Mouse (Mus musculus) c-Kit-positive CD71-negative TER-119-negative erythroid progenitor cells, embryonic 14.5 days (primary cell): ENCODE data around the gene Cpne6.

Experiments
- DNase-seq: peaks from one replicate; pipeline ENCODE4 v3.0.0-alpha.2; 2013; ENCODE audit warnings: low read depth

The Cpne6 gene

GRCm38 (mm10) chr14:55554635-55555034, 44.4 kb downstream of the Cpne6 start:
- no peak for DNase-seq

GRCm38 (mm10) chr14:55555788-55556187, 45.5 kb downstream of the Cpne6 start:
- DNase-seq, result no peak

DNA sequence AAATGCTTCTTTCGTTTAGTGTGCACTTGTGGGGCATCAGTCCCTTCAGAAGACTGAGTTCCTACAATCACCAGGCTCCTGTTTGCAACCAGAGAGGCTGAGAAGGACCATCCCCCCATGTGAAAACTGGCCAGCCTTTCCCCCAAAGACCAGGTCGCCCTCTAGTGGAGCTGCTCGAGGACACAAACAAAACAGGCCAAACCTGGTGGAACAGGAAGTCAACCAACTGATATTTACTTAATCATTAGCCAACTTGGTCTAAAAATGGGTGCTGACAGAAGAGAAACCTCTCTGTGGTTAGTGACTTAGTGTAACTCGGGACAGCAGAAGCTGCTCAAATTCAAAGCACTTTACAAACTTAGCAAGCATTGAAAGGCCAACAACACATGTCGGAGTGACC, 46.8 kb downstream of the Cpne6 start:
- DNase-seq, result peak; percentile 81

DNA sequence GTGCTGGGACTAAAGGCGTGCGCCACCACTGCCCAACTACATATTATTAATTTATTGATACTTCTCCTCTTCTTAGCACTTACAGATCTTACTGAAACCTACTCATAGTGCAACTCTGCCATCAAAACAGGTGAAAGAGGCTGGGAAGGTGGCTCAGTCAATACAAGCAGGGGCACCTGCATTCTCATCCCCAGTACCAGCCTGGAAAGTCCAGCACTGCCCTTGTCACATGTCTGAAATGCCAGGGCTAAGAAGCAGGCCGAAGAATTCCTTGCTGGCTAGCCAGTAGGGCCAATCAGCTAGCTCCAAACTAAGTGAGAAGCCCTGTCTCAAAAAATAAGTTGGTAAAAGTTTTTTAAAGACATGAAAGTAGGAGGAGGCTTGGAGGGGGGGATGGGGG, 47.3 kb downstream of the Cpne6 start:
- DNase-seq, result no peak

DNA sequence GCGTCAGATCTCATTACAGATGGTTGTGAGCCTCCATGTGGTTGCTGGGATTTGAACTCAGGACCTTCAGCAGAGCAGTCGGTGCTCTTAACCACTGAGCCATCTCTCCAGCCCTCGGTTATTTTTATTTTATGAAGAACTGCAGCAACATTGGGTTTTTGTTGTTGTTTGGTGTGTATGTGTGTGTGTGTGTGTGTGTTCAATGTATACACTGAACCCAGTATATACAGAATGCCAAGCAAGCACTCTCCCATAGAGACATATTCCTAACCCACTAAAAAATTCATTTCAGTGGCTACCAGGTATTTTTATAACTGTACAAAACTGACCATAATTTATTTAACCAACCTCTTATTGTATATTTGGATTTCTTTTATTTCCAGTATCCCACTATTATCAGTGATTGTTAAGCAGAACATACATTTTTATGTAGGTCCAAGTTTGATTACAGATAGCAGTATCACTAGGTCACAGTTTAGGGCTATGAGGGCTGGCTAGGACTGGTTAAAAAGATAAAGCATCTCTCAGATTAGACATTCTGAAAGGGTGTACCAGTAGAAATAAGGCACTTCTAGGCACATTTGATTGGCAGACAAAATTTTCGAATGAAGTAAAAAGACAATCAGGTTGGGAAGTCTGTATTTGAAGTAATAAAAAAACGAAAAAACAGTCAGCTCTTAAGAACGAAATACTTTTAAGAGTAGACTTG, 48.6 kb downstream of the Cpne6 start:
- no peak for DNase-seq

DNA sequence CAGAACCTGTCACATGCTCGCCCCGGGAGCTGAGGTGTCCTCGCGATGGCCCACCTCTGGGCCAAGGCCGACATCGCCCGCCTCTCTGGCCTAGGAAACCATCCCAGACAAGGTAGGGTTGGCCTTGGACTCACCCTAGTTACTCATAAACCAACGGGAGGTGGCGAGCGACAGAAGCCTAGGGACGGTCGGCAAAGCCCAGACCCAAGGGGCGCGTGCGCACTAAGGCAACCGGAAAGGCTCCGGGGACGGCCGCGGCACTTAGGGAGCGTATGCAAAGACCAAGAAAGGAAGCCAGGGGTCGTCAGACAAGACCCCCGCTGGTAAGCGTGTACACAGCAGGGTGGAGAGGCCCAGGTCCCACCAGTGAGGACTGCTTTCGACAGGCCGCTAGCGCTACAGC, 49.6 kb downstream of the Cpne6 start, which contains the start of gene Dcaf11:
Gene Dcaf11 (plus strand): TSS at position 208 of the 403 bp plus-strand sequence.
- DNase-seq, result peak; percentile 86

DNA sequence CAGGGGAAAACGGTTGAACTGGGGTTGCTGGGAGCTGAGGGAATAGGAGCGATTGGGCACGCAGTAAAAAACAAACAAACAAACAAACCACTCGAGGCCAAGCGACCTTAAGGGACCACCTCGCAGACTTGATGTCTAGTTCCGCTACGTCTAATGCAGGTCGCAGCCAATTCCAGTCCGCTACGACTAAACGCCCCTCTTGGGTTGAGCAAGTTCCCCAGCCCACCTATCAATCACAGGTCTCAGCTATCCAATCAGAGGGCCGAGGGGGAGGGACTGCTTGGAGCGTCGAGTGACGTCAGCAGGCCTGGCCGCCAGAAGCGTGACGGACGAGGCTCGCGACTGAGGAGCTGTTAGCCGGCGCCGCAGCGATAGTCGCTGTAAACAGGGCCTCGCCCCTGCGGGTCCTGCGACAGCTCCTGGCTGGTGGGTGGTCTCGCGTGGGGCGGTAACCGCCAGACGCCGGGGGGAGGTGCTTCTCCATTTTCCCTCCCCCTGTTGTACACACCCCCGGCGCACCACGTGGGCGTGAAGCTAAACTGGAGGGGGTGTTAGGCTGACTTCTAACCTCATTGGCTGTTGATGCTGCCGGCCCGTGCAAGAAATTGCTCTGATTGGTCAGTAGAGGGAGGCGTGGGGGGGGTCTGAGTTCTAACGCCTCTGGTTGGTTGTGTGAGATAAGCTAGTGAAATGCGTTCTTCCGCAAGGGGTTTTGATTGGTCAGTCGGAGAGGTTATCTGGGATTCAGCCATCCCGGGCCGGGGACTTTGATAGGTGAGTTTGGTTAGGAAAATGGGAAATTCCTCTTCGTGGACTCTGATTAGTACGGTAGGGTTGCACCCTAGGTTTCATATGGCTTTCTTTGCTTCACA, 50.2 kb downstream of the Cpne6 start, which contains the start of gene A730061H03Rik:
Gene A730061H03Rik (minus strand): TSS at position 205 of the 872 bp plus-strand sequence.
- peak; percentile 99 for DNase-seq

GRCm38 (mm10) chr14:55561860-55562259, 51.6 kb downstream of the Cpne6 start:
- no peak for DNase-seq

DNA sequence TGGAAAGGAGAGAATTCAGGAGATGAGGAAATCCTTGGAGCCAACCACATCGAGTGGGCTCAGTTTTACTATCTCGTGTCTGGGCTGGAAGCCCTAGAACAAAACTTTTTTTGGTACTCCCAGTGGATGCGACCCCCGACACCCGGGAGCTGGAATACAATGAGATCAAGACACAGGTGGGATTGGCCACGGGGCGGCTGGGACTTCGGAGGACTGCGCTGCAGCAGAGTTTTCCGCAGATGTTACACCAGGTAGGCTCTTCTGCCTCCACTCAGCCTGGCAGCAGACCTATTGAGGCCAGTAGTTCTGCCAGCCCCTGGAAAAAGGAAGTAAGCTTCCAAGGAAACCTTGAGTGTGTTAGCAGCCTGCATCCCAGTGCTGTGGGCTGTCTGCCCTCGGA, 53.0 kb downstream of the Cpne6 start:
- DNase-seq, result no peak

DNA sequence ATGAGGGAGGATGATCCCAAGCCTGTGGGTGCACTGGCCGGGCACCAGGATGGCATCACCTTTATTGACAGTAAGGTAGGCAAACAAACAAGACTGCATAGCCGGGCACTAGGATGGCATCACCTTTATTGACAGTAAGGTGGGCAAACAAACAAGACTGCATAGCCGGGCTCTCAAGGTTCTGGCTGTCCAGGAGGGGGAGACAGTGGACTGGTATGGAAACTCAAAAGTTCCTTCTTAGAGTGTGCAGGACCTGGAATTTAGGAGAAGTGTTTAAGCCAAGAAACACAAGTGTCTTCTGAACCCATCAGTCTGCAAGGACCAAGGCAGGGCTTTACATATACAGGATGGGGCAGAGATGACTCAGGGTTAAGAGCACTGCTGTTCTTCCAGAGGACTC, 55.5 kb downstream of the Cpne6 start:
- no peak for DNase-seq
